Mouse (Mus musculus) Patski (cell line): ENCODE results near the gene Mrpl20. TPM values are rescaled to one million over a fixed set of nuclear protein-coding genes. Genes with fewer than 3 reads are reported as not detected.
A peak's percentile ranks its signal among the peaks of the same experiment; 100 is the strongest.

Experiments used
- ATAC-seq: fragments of 100-300 bp; one replicate; pipeline ENCODE4 v1.8.0; 2021
- CTCF ChIA-PET: fragments of 350-600 bp; sonication (Branson Sonifier 250); formaldehyde crosslinking; loops from one replicate; lab custom pipeline; 2022; ENCODE audit warnings: inconsistent platforms; lab: Charles Lee
- POLR2A ChIA-PET: fragments of 350-600 bp; sonication (Branson Sonifier 250); formaldehyde crosslinking; loops from one replicate; lab custom pipeline; 2022; ENCODE audit warnings: antibody characterized with exemption, inconsistent platforms; lab: Charles Lee
- DNase-seq: peaks from one replicate; pipeline ENCODE4 v3.0.0-alpha.2; 2011; ENCODE audit warnings: low read depth, low spot score
- H3K27me3 ChIP-seq: fragments of 371-371 bp; one replicate; pipeline ENCODE4 v1.5.1; 2021
- CTCF ChIP-seq: fragments of 100-300 bp; IDR thresholded peaks from one replicate; pipeline ENCODE4 v1.5.1; 2021
- in situ Hi-C: fragments of 300-500 bp; cut with MboI; formaldehyde crosslinking; loops from 3 replicates; pipeline ENCODE4 v1.11.1; 2018; ENCODE audit warnings: low pct_unique_long_range_greater_than_20kb, mixed read lengths
- polyA plus RNA-seq: library from polyadenylated mRNA; unstranded; gene quantifications from one replicate; pipeline ENCODE4 v1.2.3, GENCODE M21; 2021

The Mrpl20 gene
- polyA plus RNA-seq, 1 experiment from 2014 or later: 124 TPM

- DNase-seq: no peak
- H3K27me3 ChIP-seq: no peaks in the 10 kb centered on the region
- CTCF ChIA-PET: no interaction called here
- ATAC-seq: no peak
- TF ChIP-seq CTCF: no peak
- in situ Hi-C loops: loop anchor here (5.0 kb wide), 2 partner anchors 37 to 62 kb away; partner anchors contain the start of genes Acap3, Cptp, Ints11 and Pusl1
- POLR2A ChIA-PET: no interaction called here
These were observed 27.9 kb downstream of the Mrpl20 start for GRCm38 (mm10) chr4:155830596-155830995.

DNA sequence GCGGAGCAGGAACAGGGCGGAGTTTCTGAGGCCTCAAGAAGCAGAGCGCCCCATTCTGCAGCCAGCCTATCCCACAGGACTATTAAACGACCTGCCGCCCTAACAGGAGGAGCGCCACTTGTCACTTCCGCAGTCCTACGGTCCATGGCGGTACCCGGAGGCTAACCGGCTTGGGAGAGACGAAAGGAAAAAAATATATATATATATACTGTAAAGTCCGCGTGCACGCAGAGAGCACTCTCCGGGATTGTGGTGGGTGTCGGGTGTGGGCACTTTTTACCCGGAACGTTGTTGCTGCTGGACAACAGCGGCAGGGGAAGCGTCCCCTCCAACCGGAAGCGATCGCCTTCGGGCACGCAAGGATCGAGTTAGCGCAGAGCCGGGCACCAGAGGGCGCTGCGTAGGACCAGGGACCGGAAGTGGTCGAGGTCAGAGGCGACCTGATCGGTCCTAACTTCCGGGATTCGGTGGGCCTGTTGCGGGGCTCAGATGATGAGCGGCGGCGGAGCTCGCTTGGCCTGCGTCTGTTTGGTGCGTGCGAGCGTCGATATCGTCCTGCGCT is 28.6 kb downstream of the Mrpl20 start, which contains the start of gene Aurkaip1:
Aurkaip1 (plus strand) TSS at position 68 of the 562 bp plus-strand sequence.
- peak; percentile 60 for TF ChIP-seq CTCF
- in situ Hi-C loops: loop anchor here (5.0 kb wide), 2 partner anchors 36 to 61 kb away; partner anchors contain the start of genes Acap3, Cptp, Ints11 and Pusl1
- POLR2A ChIA-PET: interaction anchor here (1.3 to 1.9 kb wide), 2 partner anchors 32 to 38 kb away, joined by 4 read pairs; partner anchors contain the start of genes Cptp, Ints11 and Tas1r3
- CTCF ChIA-PET: interaction anchor here (0.7 to 1.3 kb wide), 3 partner anchors 15 to 38 kb away, joined by 3 read pairs; partner anchors contain the start of genes Cptp and Dvl1
- ATAC-seq: peak; percentile 93
- no peaks in the 10 kb centered on the region for H3K27me3 ChIP-seq
- peak; percentile 78 for DNase-seq

DNA sequence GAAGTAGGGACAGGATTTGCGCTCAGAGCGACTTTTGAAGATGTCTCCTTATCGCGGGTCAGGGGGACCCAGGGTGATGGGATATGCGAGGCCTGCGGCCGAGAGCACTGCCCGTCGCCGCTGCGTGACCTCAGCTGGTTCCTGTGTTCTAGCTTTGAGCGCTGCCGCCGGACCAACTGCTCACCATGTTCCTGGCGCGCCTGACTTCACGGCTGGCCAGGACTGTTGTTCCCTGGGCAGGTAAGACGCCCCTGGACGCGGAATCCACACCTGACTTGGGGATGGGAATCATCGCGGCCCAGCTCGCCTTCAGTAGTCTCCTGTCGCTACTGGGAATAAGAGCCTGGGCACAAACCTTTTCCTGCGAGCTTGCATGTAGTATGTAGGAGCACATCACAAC is 29.2 kb downstream of the Mrpl20 start:
- in situ Hi-C loops: loop anchor here (5.0 kb wide), 2 partner anchors 35 to 60 kb away; partner anchors contain the start of genes Acap3, Cptp, Ints11 and Pusl1
- POLR2A ChIA-PET: interaction anchor here (1.3 to 1.9 kb wide), 2 partner anchors 32 to 38 kb away, joined by 4 read pairs; partner anchors contain the start of genes Cptp, Ints11 and Tas1r3
- ATAC-seq (no peak), DNase-seq (no peak)
- CTCF ChIA-PET: interaction anchor here (0.7 to 1.3 kb wide), 3 partner anchors 15 to 37 kb away, joined by 3 read pairs; partner anchors contain the start of genes Cptp and Dvl1
- no peak for TF ChIP-seq CTCF
- H3K27me3 ChIP-seq: no peaks in the 10 kb centered on the region

DNA sequence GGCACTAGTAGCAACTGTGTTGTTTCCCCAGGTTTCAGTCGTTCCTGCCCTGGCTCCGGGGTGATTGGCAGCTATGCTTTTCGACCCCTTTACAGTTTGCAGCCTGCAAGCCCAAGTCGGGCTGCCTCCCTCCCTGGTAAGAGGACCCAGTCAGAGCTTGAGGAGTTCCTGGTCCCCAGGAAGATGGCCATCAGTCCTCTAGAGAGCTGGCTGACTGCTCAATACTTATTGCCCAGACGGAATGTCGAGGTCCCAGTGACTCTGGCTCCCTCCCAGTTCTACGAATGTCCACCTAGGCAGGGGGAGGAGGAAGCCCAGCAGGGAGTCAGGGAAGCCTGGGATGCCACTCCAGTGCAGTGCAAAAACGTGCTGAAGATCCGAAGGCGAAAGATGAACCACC is 29.6 kb downstream of the Mrpl20 start:
- POLR2A ChIA-PET: interaction anchor here (1.3 to 1.9 kb wide), 2 partner anchors 31 to 37 kb away, joined by 4 read pairs; partner anchors contain the start of genes Cptp, Ints11 and Tas1r3

DNA sequence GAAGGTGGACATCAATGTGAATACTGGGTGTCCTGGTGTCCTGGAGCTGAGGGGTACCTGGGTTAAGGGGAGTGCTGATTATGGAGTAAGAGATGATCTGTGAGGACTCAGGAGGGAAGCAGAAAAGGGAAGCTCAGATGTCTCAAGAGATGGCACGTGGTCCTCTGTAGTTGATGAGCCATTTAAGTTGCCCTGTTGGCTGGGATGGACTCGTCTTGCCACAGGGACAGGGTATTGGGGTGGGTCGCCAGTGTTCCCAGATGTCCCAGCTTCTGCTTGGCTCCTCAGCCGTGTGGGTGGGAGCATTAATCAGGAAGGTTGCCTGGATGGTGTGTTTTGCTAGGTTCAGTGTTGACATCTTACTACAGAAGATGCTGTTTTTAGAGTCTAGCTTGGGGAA is 30.6 kb downstream of the Mrpl20 start:
- no peak for TF ChIP-seq CTCF
- ChIA-PET CTCF (interaction anchor here (0.9 to 2.3 kb wide), 8 partner anchors 9 to 66 kb away, joined by 3 to 22 read pairs (median 6); partner anchors contain the start of gene Dvl1), POLR2A (interaction anchor here (1.1 to 1.9 kb wide), 3 partner anchors 16 to 30 kb away, joined by 3 to 6 read pairs (median 4); partner anchors contain the start of gene Tas1r3)
- in situ Hi-C loops: loop anchor here (5.0 kb wide), 2 partner anchors 34 to 59 kb away; partner anchors contain the start of genes Acap3, Cptp, Ints11 and Pusl1
- H3K27me3 ChIP-seq: no peaks in the 10 kb centered on the region
- no peak for ATAC-seq
- DNase-seq: no peak

More for the DNA sequence above, 29.6 kb downstream of the Mrpl20 start:
- no peak for TF ChIP-seq CTCF
- in situ Hi-C loops: loop anchor here (5.0 kb wide), 2 partner anchors 35 to 60 kb away; partner anchors contain the start of genes Acap3, Cptp, Ints11 and Pusl1
- no peaks in the 10 kb centered on the region for H3K27me3 ChIP-seq
- DNase-seq (no peak), ATAC-seq (no peak)
- CTCF ChIA-PET: interaction anchor here (1.3 kb wide), 1 partner anchor 14 kb away, joined by 3 read pairs; the partner anchor contains the start of gene Dvl1

DNA sequence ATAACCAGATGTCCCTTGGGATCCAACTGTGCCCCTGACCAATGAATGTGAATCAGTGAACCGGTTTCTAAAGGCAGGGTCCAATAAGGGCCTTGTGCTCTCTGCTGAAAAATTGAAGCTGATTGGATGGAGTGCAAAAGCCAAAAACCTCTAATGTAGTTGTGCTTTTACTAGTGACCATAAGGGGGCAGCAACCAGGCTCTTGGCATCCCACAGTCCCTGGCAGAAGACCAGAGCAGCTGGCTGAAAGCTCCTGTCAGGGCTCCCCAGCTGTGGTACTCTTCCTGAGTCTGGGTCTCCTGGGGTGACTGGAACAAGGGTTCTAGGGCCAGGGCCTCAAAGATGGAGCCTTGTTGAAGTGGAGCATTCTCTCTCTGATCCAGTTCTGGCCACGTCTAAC is 31.2 kb downstream of the Mrpl20 start:
- in situ Hi-C loops: loop anchor here (5.0 kb wide), 2 partner anchors 33 to 58 kb away; partner anchors contain the start of genes Acap3, Cptp, Ints11 and Pusl1
- peak; percentile 80 for TF ChIP-seq CTCF
- ATAC-seq: no peak

DNA sequence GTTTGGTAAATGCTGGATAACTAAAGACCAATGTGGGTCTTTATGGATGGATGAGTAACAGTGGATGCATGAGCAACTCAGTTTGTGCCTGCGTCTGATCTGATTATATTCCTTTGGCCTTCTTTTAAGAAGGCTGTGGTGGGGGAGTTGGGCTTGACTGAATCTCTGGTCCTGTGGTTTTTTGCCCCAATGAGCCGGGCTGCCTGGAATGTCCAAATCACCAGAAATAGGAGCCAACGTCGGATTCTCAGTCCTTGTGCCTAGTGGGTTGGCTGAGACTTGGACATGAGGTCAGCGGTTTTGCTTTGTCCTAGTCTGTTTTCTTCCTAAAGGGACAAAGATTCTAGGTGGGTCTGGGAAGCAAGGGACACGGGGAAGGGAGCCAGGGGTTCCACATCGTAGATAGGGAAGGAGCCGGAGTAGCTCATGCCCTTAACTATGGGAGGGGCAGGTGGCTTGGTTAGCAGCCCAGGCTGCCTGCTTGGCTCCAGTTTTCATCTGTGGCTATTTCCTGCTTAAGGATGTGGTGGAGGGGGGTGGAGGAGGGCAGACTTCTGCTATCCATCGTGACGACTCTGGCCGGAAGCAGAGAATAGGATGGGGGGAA is 34.8 kb downstream of the Mrpl20 start:
- peak; percentile 80 for DNase-seq
- H3K27me3 ChIP-seq: no peaks in the 10 kb centered on the region
- ChIA-PET CTCF (no interaction called here), POLR2A (no interaction called here)
- in situ Hi-C loops: no loop called here
- TF ChIP-seq CTCF: no peak
- ATAC-seq: peak; percentile 72

More for the DNA sequence above, 31.2 kb downstream of the Mrpl20 start:
- no peak for DNase-seq
- no peaks in the 10 kb centered on the region for H3K27me3 ChIP-seq
- POLR2A ChIA-PET: interaction anchor here (1.1 to 1.3 kb wide), 2 partner anchors 15 to 22 kb away, joined by 3 to 6 read pairs; no protein-coding TSS in a partner anchor
- CTCF ChIA-PET: interaction anchor here (0.9 to 2.3 kb wide), 10 partner anchors 10 to 67 kb away, joined by 3 to 22 read pairs (median 4); partner anchors contain the start of gene Dvl1

DNA sequence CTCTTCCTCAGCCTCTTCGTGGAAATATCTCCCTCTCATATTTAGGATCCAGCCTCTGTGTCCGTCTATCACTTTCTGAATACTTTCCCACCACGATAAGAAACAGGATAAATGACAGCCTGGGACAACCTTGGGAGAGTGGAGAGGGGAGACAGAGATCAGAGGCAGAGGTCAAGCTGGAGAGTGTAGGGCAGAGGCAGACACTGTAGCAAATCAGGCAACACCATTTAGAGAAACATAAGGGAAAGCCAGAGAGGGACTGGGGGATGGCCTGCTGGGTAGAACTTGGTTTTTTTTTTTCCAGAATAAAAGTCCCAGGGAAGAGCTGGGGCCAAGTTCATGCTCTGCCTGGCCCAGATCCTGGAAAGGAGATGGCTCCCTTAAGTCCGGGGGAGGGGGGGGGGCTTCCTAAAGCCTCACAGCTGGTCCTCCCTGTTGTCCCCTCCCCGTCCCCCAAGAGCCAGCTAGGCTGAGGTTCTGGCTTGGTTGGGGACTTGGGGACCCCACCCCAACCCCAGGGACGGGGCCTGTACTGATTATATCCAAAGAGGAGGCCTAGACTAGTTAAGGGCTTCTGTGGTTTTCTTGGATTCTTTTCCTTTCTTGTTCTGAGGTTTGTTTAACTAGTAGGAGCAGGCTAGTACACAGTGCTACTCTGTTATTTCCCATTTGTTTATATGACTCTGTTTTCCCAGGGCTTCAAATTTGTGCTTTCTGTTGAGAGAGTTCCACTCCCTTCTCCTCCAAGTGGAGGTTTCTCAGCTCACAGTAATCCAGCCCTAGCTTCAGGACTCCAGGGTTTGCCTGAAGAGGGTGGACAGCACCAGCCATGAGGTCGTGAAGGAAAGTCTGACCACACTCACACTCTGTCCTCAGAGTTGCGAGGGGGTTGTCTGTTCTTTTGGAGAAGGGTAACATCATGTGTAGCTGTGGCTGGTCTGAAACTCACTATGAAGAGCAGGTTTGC is 35.8 kb downstream of the Mrpl20 start:
- no peak for DNase-seq
- POLR2A ChIA-PET: interaction anchor here (1.4 kb wide), 1 partner anchor 10 kb away, joined by 4 read pairs; no protein-coding TSS in a partner anchor
- in situ Hi-C loops: no loop called here
- no peaks in the 10 kb centered on the region for H3K27me3 ChIP-seq
- no peak for TF ChIP-seq CTCF
- CTCF ChIA-PET: no interaction called here
- ATAC-seq: no peak

DNA sequence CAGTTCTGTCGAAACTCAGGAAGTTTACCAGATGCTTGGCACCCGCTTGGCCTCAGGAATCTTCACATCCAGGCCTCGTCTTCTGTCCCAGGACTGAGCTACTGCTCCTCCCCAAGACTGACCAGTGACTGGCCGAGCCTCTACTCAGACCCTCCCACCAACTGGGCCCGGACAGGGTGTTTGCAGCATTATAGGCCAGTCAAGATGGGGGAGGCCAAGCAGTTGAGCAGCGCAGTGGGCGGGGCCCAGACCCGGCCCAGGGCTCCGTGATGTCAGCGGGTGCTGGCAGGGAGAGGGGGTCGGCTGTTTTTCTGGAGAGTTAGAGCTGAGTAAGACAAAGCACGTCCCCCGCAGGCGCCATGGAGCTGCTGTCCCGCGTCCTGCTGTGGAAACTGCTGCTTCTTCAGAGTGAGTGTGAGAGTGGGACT is 36.8 kb downstream of the Mrpl20 start, which contains the start of gene Mxra8:
Mxra8 (plus strand) TSS at position 198 of the 428 bp plus-strand sequence.
- TF ChIP-seq CTCF: no peak
- ChIA-PET CTCF (no interaction called here), POLR2A (interaction anchor here (1.4 kb wide), 1 partner anchor 9 kb away, joined by 4 read pairs; no protein-coding TSS in a partner anchor)
- in situ Hi-C loops: no loop called here
- ATAC-seq: no peak
- H3K27me3 ChIP-seq: no peaks in the 10 kb centered on the region
- DNase-seq: no peak
